Mouse (Mus musculus) gastrocnemius, postnatal 36 days (tissue): ENCODE data around the gene Dennd1b. TPM values are rescaled to one million over a fixed set of nuclear protein-coding genes. Genes with fewer than 3 reads are reported as not detected.

Experiments used
- DNase-seq, 2 experiments: peaks; one replicate each; pipeline ENCODE4 v3.0.0; 2022
- intact Hi-C: fragments of 180-260 bp; cut with DNase I; formaldehyde crosslinking; loops from one replicate; pipeline ENCODE4 v1.15.1; 2025
- total RNA-seq, 2 experiments: library from RNA; stranded (reverse); gene quantifications; 2 replicates each; pipeline ENCODE4 v1.2.3; 2021

The Dennd1b gene
- total RNA-seq, 2 experiments from 2014 or later: 18.5 to 20.1 TPM

GRCm38 (mm10) chr1:138959903-138960483, 3.2 kb upstream of the Dennd1b start:
- intact Hi-C loops: loop anchor here (5.0 to 10.0 kb wide), 3 partner anchors 33 to 105 kb away; partner anchors contain the start of gene 2310009B15Rik
- no peak for DNase-seq

- no peak for DNase-seq
- intact Hi-C loops: loop anchor here (5.0 to 10.0 kb wide), 3 partner anchors 35 to 108 kb away; partner anchors contain the start of gene 2310009B15Rik
These were observed 751 bp upstream of the Dennd1b start for GRCm38 (mm10) chr1:138962266-138963101.

GRCm38 (mm10) chr1:138963868-138964458, 728 bp downstream of the Dennd1b start:
- peak in 1 of 2 experiments; percentile 40 for DNase-seq
- intact Hi-C loops: loop anchor here (5.0 to 10.0 kb wide), 3 partner anchors 37 to 109 kb away; partner anchors contain the start of gene 2310009B15Rik

- intact Hi-C loops: loop anchor here (10.0 kb wide), 2 partner anchors 70 to 110 kb away; partner anchors contain the start of gene 2310009B15Rik
- no peak for DNase-seq
These were observed 1.8 kb downstream of the Dennd1b start for GRCm38 (mm10) chr1:138965069-138965468.

GRCm38 (mm10) chr1:138965511-138965910, 2.3 kb downstream of the Dennd1b start:
- DNase-seq: no peak
- intact Hi-C loops: loop anchor here (10.0 kb wide), 2 partner anchors 69 to 111 kb away; partner anchors contain the start of gene 2310009B15Rik

- intact Hi-C loops: loop anchor here (10.0 kb wide), 2 partner anchors 67 to 113 kb away; partner anchors contain the start of gene 2310009B15Rik
- no peak for DNase-seq
These were observed 4.2 kb downstream of the Dennd1b start for GRCm38 (mm10) chr1:138967450-138967849.

GRCm38 (mm10) chr1:138970053-138970452, 6.8 kb downstream of the Dennd1b start:
- DNase-seq: no peak
- intact Hi-C loops: no loop called here

GRCm38 (mm10) chr1:138973541-138974224, 10.4 kb downstream of the Dennd1b start:
- no peak for DNase-seq
- intact Hi-C loops: no loop called here

GRCm38 (mm10) chr1:138974836-138975235, 11.6 kb downstream of the Dennd1b start:
- intact Hi-C loops: no loop called here
- DNase-seq: no peak

GRCm38 (mm10) chr1:138975945-138976344, 12.7 kb downstream of the Dennd1b start:
- intact Hi-C loops: no loop called here

GRCm38 (mm10) chr1:138982203-138982602, 19.0 kb downstream of the Dennd1b start:
- peak in 1 of 2 experiments; percentile 18 for DNase-seq

More at GRCm38 (mm10) chr1:138975945-138976344, 12.7 kb downstream of the Dennd1b start:
- no peak for DNase-seq

GRCm38 (mm10) chr1:138982611-138983010, 19.4 kb downstream of the Dennd1b start:
- no peak for DNase-seq
- intact Hi-C loops: no loop called here

More at GRCm38 (mm10) chr1:138982203-138982602, 19.0 kb downstream of the Dennd1b start:
- intact Hi-C loops: no loop called here

GRCm38 (mm10) chr1:138983064-138983463, 19.8 kb downstream of the Dennd1b start:
- DNase-seq: no peak
- intact Hi-C loops: no loop called here

- intact Hi-C loops: no loop called here
- no peak for DNase-seq
These were observed 20.2 kb downstream of the Dennd1b start for GRCm38 (mm10) chr1:138983465-138983864.

- DNase-seq: no peak
- intact Hi-C loops: no loop called here
These were observed 20.9 kb downstream of the Dennd1b start for GRCm38 (mm10) chr1:138984161-138984560.

GRCm38 (mm10) chr1:138992384-138993138, 29.3 kb downstream of the Dennd1b start:
- intact Hi-C loops: no loop called here
- no peak for DNase-seq

- DNase-seq: no peak
- intact Hi-C loops: no loop called here
These were observed 32.6 kb downstream of the Dennd1b start for GRCm38 (mm10) chr1:138995621-138996380.

- intact Hi-C loops: no loop called here
- DNase-seq: no peak
These were observed 33.4 kb downstream of the Dennd1b start for GRCm38 (mm10) chr1:138996663-138997062.
